Mouse (Mus musculus) thymus, postnatal 36 days (tissue): Measurements from ENCODE around the gene Ltb4r1.

Experiments
- DNase-seq, 2 experiments: peaks; one replicate each; pipeline ENCODE4 v3.0.0; 2022; ENCODE audit warnings: mixed read lengths in 2 of 2

The Ltb4r1 gene

GRCm38 (mm10) chr14:55747051-55747847 is 18.5 kb upstream of the Ltb4r1 start:
- DNase-seq, result no peak

GRCm38 (mm10) chr14:55757566-55757965 is 8.2 kb upstream of the Ltb4r1 start:
- no peak for DNase-seq

- no peak for DNase-seq
Observed at GRCm38 (mm10) chr14:55758363-55758784, 7.4 kb upstream of the Ltb4r1 start, which contains the start of gene Cideb. Cideb (minus strand) TSS chr14:55758458.

GRCm38 (mm10) chr14:55760156-55760555 is 5.6 kb upstream of the Ltb4r1 start:
- peak; percentile 77 to 83 for DNase-seq

GRCm38 (mm10) chr14:55761163-55761562 is 4.6 kb upstream of the Ltb4r1 start, which contains the start of gene Ltb4r2:
Ltb4r2 (plus strand) TSS chr14:55761428.
- no peak for DNase-seq

GRCm38 (mm10) chr14:55762001-55762821 is 3.6 kb upstream of the Ltb4r1 start:
- peak in 1 of 2 experiments; percentile 31 for DNase-seq

GRCm38 (mm10) chr14:55763166-55763565 is 2.6 kb upstream of the Ltb4r1 start:
- DNase-seq, result no peak

GRCm38 (mm10) chr14:55767519-55768414 is 2.0 kb downstream of the Ltb4r1 start:
- DNase-seq, result peak in 1 of 2 experiments; percentile 27

GRCm38 (mm10) chr14:55768555-55768954 is 2.8 kb downstream of the Ltb4r1 start:
- DNase-seq, result no peak

GRCm38 (mm10) chr14:55769087-55769703 is 3.4 kb downstream of the Ltb4r1 start:
- DNase-seq, result no peak

- no peak for DNase-seq
Observed at GRCm38 (mm10) chr14:55776711-55777110, 10.9 kb downstream of the Ltb4r1 start.

- no peak for DNase-seq
Observed at GRCm38 (mm10) chr14:55777176-55777575, 11.4 kb downstream of the Ltb4r1 start.

GRCm38 (mm10) chr14:55777806-55778205 is 12.0 kb downstream of the Ltb4r1 start:
- no peak for DNase-seq

GRCm38 (mm10) chr14:55778686-55779085 is 12.9 kb downstream of the Ltb4r1 start:
- DNase-seq, result no peak

- DNase-seq, result no peak
Observed at GRCm38 (mm10) chr14:55779656-55780055, 13.9 kb downstream of the Ltb4r1 start.

GRCm38 (mm10) chr14:55780736-55781135 is 15.0 kb downstream of the Ltb4r1 start:
- no peak for DNase-seq

GRCm38 (mm10) chr14:55781310-55781709 is 15.5 kb downstream of the Ltb4r1 start:
- peak; percentile 25 to 39 for DNase-seq

GRCm38 (mm10) chr14:55782361-55782960 is 16.7 kb downstream of the Ltb4r1 start:
- no peak for DNase-seq

GRCm38 (mm10) chr14:55783171-55783957 is 17.6 kb downstream of the Ltb4r1 start:
- no peak for DNase-seq

- no peak for DNase-seq
Observed at GRCm38 (mm10) chr14:55783958-55784235, 18.1 kb downstream of the Ltb4r1 start, which contains the start of gene Adcy4. Adcy4 (minus strand) TSS chr14:55784095.

- peak in 1 of 2 experiments; percentile 28 for DNase-seq
Observed at GRCm38 (mm10) chr14:55785195-55785594, 19.4 kb downstream of the Ltb4r1 start.
